Mouse (Mus musculus) adrenal gland, postnatal 36 days (tissue): Measurements from ENCODE around the gene Pabpc4. TPM values are rescaled to one million over a fixed set of nuclear protein-coding genes. Genes with fewer than 3 reads are reported as not detected.

Source experiments
- DNase-seq, 2 experiments: peaks; one replicate each; pipeline ENCODE4 v3.0.0; 2021; ENCODE audit warnings: mixed read lengths in 1 of 2
- long read RNA-seq, 2 experiments: library from polyadenylated mRNA; stranded (forward); transcript quantifications; one replicate each; pipeline ENCODE4 v2.0.0; 2021; ENCODE audit warnings: borderline sequencing depth in 2 of 2
- total RNA-seq, 2 experiments: library from RNA; stranded (reverse); gene quantifications; 2 replicates each; pipeline ENCODE4 v1.2.3; 2021

Gene Pabpc4
- total RNA-seq = 100 to 1,000 TPM in 1 of 2 experiments, 10 to 100 TPM in 1; 98.0 to 113 TPM
- long read RNA-seq, experiment 1, transcript Pabpc4-202 (15 exons, 3,019 nt) = major isoform, 9 of 44 reads
- long read RNA-seq, experiment 1, partial matches to known transcripts = 4 of 44 reads
- long read RNA-seq, experiment 1, other reads (novel, unspliced or antisense) = 28 of 44 reads
- long read RNA-seq, experiment 2, partial matches to known transcripts = 4 of 35 reads
- long read RNA-seq, experiment 2, other reads (novel, unspliced or antisense) = 27 of 35 reads

DNA sequence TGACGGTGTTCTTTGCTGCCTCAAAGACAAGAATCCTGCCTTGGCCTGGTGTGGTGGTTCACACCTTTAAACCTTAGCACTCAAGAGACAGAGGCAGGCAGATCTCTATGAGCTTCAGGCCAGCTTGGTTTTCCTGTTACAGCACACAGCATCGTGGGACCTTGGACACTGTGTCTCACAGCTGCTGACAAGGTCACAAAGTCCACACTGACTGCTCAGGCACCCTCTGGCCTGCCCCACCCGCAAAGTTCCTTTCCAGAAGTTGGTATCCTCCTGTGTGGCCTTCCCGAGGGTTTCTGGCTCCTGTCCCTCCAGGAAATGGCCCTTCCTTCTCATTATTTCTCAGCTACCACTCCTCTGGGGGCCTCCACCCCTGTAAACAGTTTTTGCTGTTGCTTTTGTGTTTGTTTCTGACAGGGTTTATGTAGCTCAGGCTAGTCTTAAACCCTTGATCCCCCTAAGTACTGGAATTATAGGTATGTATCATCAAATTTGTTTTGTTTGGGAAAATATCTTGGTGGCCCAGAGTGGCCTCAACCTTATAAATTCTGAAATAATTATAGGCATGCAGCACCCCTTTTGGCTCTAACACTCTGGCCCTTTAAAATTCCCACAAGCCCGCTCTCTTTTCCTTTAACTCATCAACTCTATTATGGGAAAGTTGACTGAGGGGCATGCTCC lies at the start of gene Pabpc4:
Gene Pabpc4 (plus strand): TSS at position 631 of the 681 bp plus-strand sequence.
- DNase-seq = peak; percentile 61

DNA sequence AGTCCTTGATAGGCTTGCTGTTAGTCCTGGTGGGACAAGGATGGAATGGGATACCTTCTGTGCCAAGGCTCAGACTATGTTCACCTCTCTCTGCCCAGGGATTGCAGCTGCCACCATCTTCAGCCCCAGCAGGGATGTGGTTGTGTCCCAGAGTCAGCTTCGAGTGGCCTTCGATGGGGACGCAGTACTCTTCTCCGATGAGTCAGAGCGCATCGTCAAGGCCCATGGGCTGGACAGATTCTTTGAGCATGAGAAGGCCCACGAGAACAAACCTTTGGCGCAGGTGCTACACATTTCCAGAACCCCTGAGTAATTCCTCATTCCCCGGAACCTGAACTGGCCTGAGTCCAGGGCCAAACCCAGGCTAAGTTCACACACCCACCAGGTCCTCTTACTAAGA lies 48.2 kb upstream of the Pabpc4 start:
- DNase-seq = peak; percentile 82 to 87

DNA sequence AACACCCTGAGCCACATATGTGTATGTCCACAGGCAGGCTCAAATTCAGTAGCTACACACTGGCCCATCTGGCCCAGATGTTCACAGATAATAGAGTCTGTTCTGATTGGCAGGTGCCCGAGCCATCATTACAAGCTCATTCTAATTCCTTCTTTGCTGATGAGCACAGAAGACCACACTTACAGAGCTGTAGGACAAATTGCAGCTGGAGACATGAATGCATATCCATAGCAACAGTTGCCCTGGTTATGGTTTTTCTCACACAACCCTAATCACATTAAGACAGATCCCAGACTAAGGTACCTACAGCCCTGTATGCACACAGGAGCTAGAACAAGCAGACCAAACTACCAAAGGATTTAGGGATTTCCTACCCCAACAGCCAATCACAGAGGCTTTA lies 46.8 kb upstream of the Pabpc4 start:
- DNase-seq = no peak

DNA sequence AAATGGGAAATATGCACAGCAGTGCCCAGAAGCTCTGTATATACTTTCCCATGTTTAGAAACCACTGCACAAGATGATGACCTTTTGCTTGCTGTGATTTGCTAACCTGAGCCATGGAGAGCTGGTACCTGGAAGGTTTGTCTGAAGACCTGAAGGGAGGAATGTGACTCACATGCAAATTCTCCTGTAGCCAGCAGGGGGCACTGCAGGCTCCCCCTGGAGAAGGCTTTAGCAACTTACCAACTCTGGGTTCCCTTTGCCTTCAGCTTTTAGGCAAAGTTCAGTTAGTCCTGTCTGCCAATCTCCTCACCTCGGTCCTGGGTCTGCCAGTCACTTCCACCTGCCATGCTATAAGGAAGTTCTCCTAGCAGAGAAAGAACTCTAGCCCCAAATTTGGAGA lies 45.4 kb upstream of the Pabpc4 start:
- peak; percentile 58 to 67 for DNase-seq

DNA sequence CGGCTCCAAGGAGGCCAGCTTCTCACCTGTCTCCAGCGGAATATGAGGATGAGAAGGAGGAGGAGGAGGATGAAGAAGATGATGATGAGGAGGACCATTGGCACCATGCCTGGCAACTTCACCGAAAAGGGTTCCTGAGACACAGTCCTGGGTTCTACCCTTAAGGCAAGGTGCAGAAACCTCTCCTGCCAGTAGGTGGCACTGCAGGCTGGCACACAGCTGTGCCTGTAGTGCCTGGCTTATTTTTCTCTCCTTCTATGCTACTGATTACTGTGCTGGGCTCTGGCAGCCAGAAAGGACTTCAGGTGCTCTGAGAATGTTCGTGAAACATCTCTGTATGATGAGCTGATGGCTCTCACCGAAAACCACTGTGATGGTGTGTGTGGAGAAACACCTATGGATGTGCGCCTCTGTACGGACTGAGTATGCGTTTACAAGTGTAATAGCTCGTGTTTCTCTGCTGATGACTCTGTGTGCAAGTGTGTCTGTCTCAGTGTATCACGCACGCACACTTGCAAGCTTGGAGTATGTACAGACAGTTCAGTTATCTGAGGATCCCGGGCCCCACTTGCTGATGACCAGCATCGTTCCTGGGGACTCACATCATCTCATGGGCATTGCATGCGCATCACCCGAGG lies 42.3 kb upstream of the Pabpc4 start:
- DNase-seq = peak; percentile 84 to 86

DNA sequence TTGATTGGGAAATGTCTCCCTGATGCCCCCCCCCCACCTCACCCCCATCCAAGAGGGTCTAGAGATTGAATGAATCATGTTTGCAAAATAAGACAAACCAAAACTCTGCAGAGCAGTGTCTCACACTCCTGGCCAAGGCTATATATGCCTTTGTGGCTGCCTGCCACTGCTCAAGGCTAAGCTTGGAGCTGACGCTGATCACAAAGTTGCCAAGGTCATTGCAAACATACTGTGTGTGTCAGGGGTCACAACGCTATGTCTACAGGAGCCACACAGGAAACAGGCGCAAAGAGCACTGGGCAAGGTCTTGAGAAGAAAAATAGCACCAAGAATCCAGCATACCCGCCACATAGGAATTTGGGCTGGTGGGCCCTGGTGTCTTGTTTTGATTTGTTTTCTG lies 41.5 kb upstream of the Pabpc4 start:
- peak; percentile 77 to 78 for DNase-seq

DNA sequence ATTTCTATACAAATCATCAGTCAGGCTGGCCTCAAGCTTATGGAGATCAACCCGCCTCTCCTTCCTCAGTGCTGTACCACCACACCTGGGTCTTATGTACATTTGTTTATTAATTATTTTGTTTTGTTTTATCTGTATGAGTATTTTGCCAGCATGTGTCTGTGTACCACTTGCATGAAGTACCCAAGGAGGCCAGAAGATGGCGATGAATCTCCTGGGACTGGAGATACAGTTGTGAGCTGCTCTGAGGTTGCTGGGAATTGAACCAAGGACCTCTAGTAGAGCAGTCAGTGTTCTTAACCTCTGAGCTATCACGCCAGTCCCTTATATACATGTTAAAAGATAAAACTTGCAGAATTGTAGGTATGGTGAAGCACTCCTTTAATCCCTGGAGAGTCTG lies 38.8 kb upstream of the Pabpc4 start:
- no peak for DNase-seq

DNA sequence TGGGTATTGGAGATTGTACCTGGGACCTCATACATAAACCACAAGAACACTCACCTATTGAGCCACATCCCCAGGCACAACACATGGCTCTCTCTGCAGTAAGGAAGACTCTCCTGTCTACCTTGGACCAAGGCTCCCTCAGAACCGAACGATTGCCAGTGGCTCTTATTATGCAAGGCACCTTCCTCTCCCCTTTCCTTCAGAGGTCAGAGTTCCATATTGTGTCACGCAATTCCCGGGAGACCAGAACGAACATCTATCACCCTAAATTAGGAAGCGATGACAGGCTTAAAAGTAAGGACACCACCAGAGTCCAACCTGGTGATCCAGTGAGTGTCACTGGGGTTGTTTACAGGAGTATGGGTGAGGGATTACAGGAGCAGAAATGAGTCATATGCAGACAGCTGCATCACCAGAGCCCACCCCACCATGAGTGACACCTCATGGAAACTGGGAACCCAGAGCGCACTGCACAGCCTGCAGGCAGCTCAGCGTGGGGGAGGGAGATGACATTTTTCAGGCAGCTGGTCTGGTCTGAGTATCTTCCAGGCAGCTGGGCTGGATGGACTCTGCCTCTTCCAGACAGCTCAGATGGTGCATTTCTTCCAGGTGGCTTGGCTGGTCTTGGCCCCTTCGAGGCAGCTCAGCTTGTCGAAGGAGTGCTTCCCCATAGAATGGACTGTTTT lies 36.3 kb upstream of the Pabpc4 start:
- no peak for DNase-seq

DNA sequence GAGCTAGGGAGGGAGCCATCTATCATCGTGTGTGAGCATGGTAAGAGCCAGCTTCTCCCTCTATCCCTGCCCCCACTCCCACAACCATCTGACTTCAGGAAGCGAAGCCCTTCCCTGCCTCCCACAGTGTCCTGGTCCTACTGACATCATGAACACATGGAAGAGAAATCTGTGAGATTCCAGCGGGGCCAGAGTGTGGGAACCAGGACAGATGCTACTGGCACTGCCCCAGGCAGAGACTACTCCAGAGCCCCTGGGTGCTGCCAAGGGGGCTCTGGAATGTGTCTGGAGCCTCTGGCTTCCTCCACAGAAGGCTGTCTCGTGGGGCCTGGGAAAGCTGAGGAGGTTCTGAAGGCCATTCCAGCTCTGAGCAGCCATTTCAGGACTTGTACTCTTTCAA lies 34.4 kb upstream of the Pabpc4 start:
- no peak for DNase-seq

DNA sequence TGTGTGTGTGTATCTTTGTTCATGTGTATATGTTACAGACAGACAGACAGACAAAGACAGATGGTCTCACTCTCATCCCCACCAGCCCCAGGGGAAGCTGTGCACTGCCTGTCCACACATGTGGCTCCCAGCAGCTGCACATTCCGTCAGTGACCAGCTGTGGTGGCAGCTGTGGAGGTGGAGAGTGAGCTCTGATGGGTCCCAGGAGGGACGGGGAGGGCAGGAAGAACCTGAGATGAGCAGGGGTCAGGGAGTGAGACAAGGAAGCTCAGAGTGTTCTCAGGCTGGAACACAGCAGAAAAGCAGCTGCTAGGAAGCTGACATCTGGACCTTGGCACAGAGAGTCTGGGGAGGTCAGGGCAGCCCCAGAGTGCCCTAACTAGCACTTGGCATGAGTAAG lies 33.9 kb upstream of the Pabpc4 start:
- DNase-seq = no peak

DNA sequence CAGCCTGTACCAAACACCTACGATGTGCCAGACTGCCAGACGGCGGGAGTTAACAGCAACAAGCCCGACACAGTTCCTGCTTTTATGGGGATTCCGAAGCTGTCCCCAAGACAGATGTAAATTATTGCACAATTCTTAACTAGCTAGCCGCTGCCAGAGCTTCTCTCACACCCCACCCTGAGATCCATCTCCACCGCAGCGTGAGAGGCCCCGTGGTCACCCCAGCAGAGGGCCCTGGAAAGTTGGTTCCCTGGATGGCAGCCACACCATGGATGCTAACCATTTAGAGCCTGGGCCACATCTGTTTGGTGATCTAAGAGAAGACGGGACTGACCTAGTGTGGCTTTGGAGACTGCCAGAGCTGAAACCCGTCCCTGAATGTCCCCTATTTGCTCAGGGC lies 33.0 kb upstream of the Pabpc4 start:
- DNase-seq = no peak

DNA sequence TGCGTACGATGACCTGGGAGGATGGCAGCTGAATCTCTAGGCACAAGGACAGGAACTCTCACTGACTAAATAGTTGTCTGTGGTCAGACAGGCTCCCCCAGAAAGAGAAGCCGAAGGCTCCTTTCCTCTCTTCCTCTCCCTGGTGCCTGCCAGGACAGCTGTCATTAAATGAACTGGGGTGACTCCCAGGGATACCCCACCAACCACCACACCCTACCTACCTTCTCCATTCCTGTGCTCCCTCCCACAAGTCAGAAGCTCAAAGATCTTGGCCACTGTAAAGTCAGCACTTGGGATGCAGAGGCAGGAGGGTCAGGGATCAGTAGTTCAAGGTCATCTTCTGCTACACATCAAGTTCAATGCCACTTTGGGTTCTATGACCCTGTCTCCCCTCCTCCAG lies 29.3 kb upstream of the Pabpc4 start:
- no peak for DNase-seq

DNA sequence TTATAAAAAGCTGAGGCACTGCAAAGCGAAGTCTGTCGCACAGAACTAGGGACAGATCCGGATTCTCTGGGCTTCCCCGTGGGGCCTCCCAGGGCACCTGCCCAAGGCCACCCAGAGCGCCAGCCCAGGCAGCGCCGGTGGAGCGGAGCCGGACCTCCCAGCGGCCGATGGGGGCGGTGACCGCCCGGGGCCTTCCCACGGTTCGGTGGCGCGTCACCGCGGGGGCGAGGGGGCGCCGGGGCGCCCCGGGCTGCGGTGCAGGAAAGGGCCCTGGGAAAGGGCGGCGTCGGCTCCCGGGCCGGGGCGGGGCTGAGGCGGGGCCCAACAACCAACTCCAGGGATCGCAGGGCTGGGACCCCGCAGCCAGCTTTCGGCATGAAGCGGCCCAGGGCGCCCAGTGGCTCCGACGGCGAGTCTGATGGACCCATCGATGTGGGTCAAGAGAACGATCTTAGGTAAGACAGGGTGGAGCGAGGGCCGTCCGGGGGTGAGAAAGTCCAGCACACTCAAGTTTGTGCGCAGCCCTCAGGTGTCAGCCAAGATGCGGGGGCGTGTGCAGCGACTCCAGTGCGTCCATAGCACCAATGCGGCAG lies 28.6 kb upstream of the Pabpc4 start, which contains the start of gene Heyl:
Gene Heyl (plus strand): TSS at position 65 of the 593 bp plus-strand sequence.
- DNase-seq = peak; percentile 72 to 80

DNA sequence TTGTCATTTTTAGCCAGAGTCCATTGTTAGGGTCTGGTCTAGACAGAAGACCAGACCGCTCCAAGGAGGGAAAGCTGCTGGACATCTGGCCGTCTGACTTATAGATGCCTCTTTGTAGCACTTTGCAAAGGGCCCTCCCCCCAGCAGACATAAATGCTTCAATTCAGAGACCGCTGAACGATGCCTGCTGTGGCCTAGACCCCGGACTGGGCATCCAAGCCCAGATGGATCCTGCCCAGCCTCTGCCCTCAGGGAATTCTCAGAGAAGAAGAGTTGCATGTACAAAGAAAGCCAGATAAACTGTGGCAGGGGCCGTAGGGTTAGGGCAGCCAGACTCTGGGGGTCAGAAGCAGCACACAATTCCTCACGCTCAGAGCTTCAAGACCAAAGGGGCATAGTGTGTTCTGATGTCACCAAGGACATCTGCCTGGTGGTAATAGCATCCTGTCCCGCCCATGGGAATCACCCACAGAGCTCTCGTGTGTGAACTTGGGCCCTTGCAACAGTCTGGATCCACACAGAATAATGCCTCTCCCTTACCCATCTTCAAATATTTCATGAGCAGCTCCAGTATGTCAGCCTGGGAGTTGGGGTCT lies 26.2 kb upstream of the Pabpc4 start:
- DNase-seq = no peak

DNA sequence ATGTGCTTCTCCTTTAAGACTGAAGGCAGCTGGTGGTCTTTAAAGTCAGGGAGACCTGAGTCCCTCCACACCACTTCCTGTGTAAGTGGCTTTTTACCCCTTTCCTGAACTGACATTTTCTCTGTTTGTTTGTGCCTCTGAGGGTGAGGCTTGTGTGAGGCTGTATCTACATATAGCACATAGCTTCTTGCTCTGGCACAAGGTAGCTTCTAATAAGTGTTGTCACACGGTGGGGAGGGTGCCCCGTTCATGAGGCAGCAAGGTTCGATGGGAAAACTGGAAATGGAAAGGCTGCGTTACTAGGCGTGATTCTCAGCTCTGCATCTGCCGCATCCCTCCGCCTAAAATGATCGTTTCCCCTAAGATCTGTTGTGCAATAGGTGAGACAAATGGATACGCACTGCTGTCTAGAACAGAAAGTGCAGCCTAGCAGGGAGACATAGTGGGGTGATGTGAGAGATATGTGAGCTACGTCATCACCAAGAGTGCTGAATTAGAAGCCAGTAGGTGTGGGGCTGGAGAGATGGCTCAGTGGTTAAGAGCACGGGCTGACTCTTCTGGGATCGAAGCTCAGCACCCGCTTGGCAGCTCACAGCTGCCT lies 25.6 kb upstream of the Pabpc4 start:
- no peak for DNase-seq

DNA sequence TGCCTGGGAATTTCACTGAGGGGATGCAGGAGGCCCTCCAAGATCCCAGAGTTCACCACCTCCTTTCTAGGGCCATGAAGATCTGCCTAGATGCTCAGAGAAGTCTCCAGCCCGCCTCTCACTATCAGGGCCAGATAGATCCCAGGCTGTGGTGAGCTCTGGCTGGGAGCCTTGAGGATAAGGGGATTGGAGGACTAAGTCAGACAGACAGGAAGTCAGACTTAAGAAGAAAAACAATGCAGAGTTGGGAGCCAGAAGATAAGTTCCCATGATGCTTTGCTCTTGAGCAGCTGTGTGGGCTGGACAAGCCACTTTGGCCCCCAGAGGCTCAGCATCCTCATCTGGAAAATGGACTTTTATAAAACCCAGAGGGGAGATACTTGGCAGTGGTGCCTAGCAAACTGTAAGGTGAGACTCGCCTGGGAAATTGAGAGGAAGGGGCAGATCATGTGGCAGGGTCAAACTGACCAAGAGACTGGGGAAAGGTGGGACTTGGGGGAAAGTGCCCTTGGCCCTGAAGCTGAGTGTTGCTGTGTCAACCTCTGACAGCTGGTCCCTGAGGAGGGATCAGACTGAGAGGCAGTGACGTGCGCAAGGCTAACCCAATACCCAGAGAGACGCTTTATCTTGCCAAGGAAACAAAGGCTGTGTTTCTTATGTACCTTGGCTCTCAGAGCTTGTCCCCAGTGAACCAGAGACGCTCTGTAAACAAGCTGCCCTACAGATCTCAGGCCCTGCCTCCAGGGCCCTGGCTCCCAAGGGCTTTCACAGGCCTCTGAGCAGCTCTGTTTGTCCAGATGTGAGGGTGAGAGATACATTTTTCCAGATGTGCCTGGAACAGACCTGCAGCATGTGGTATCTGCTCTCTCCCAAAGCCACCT lies 24.5 kb upstream of the Pabpc4 start:
- DNase-seq = no peak

DNA sequence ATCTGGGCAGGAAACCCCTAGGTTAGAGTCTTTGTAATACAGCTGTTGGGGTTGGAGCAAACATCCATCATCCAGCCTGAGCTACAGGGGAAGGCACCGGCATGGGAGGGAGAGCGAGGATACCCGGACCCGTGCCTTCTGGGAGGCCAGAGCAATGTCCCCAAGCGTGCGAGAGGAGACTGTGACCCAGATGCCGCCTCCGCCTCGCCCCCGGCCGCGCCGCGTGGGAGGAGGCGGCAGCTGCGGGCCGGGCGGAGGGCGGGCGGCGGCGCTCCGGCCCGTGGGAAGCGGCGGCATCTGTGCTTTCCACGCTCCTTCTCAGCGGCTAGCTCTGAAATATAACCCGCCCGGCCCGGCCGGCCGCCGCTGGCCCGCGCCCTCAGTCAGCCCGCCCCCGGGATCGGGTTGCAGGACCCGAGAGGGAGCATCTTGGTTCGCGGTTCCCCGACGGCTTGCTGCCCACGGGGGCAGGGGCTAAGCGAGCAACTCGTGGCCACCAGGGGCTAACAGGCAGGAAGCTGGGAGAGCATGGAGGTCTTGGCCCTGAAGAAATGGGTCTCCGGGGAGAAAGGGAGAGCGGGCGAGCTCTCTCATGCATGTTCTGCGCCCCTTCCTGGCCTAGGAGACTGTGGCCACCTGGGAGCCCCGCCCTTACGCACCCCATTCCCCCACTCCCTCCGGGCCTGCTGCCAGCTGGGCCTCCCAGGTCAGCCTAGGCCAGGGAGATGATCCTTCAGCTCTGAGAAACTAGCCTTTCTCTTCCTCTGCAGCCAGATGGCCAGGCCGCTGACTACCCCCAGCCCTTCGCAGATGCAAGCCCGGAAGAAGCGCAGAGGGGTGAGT lies 22.6 kb upstream of the Pabpc4 start:
- peak; percentile 44 to 62 for DNase-seq

DNA sequence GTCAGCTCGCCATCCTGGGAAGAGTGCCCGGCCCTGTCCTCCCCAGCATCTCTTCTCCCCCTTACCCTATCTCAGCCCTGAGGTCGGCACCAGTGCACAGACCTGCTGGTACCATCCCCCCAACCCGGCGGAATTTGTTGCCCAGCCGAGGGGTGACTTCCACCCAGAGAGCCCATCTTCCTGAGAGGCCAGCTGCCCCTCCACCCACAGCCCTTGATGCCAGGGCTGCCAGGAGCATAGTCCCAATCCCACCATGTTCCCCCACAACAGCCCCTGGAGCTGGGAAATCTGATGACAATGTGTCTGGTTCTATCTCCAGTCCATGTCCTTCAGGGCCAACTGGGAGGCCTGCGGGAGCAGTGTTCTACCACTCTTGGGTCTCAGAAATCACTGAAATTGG lies 15.9 kb upstream of the Pabpc4 start:
- no peak for DNase-seq

DNA sequence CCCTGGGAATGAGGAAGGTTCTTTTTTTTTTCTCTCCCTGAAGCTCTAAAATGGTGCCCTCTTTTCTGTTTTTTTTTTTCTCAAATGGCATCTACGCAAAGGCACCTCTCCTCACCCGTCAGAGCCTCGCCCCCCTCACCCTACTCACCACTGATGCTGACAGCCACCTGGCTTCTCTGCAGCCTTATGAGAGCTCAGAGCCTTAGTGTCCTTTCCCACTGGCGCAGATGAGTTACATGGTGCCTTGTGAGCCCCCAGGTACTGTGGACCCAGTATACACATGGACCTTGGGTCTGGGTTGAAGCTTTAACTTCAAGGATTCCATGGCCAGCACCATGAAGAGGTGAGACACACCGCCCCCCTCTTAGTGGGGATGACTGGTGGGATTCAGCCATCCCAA lies 15.5 kb upstream of the Pabpc4 start:
- DNase-seq = no peak
